Mouse (Mus musculus) ovary, postnatal 14 days (tissue): ENCODE results near the gene Rps18.
A peak's percentile ranks its signal among the peaks of the same experiment; 100 is the strongest.
"Not testable (repeated sequence)": the region's sequence is repeated elsewhere in the genome, so short reads cannot be mapped to it uniquely, and the experiment has no call there.

Experiments
- DNase-seq: peaks from one replicate; pipeline ENCODE4 v3.0.0; 2022; ENCODE audit warnings: low spot score

Gene Rps18

GRCm38 (mm10) chr17:33968489-33968888 lies 12.7 kb upstream of the Rps18 start:
- peak; percentile 63 for DNase-seq

- DNase-seq = no peak
These were observed 10.2 kb upstream of the Rps18 start for GRCm38 (mm10) chr17:33965846-33966550.

- DNase-seq = no peak
These were observed 9.5 kb upstream of the Rps18 start for GRCm38 (mm10) chr17:33965082-33965845.

GRCm38 (mm10) chr17:33962876-33963275 lies 7.1 kb upstream of the Rps18 start:
- DNase-seq = no peak

GRCm38 (mm10) chr17:33959948-33960347 lies 4.1 kb upstream of the Rps18 start:
- no peak for DNase-seq

GRCm38 (mm10) chr17:33959135-33959534 lies 3.3 kb upstream of the Rps18 start:
- DNase-seq = no peak

- DNase-seq = no peak
These were observed 2.6 kb upstream of the Rps18 start for GRCm38 (mm10) chr17:33958451-33958850.

- no peak for DNase-seq
These were observed 1.7 kb upstream of the Rps18 start for GRCm38 (mm10) chr17:33957493-33957892.

- DNase-seq = no peak
These were observed 535 bp upstream of the Rps18 start for GRCm38 (mm10) chr17:33956336-33956735.

- no peak for DNase-seq
These were observed 901 bp downstream of the Rps18 start for GRCm38 (mm10) chr17:33954646-33955554.

GRCm38 (mm10) chr17:33953961-33954565 lies 1.7 kb downstream of the Rps18 start:
- DNase-seq = no peak

- DNase-seq = no peak
These were observed 2.5 kb downstream of the Rps18 start for GRCm38 (mm10) chr17:33953310-33953709.

GRCm38 (mm10) chr17:33952879-33953278 lies 2.9 kb downstream of the Rps18 start:
- no peak for DNase-seq

GRCm38 (mm10) chr17:33952015-33952414 lies 3.8 kb downstream of the Rps18 start:
- not testable (repeated sequence) for DNase-seq

- peak; percentile 69 for DNase-seq
These were observed 4.5 kb downstream of the Rps18 start, which contains the start of gene B3galt4 for GRCm38 (mm10) chr17:33951021-33951946. B3galt4 (minus strand) TSS chr17:33951488.

GRCm38 (mm10) chr17:33950131-33950625 lies 5.6 kb downstream of the Rps18 start:
- no peak for DNase-seq

- DNase-seq = no peak
These were observed 6.8 kb downstream of the Rps18 start for GRCm38 (mm10) chr17:33948905-33949537.

GRCm38 (mm10) chr17:33948090-33948904 lies 7.5 kb downstream of the Rps18 start:
- no peak for DNase-seq

- no peak for DNase-seq
These were observed 8.2 kb downstream of the Rps18 start for GRCm38 (mm10) chr17:33947430-33948089.
